Mouse (Mus musculus) erythroblast, embryonic 14.5 days (primary cell): ENCODE data around the gene Enpp3. TPM values are rescaled to one million over a fixed set of nuclear protein-coding genes. Genes with fewer than 3 reads are reported as not detected.
A peak's percentile ranks its signal among the peaks of the same experiment; 100 is the strongest.
"Not testable (repeated sequence)": the region's sequence is repeated elsewhere in the genome, so short reads cannot be mapped to it uniquely, and the experiment has no call there.

Experiments used
- H3K27me3 ChIP-seq: 2 replicates; pipeline ENCODE4 v1.6.1; 2012; ENCODE audit warnings: inconsistent platforms; ENCODE audit not compliant: control insufficient read depth
- H3K36me3 ChIP-seq: 2 replicates; pipeline ENCODE4 v1.6.1; 2012; ENCODE audit warnings: mild to moderate bottlenecking, inconsistent platforms; ENCODE audit not compliant: control insufficient read depth
- H3K4me1 ChIP-seq: 2 replicates; pipeline ENCODE4 v1.6.1; 2012; ENCODE audit warnings: inconsistent platforms; ENCODE audit not compliant: control insufficient read depth
- H3K4me3 ChIP-seq: replicated peaks from 2 replicates; pipeline ENCODE3; 2012; ENCODE audit warnings: moderate library complexity, mild to moderate bottlenecking, inconsistent platforms
- H3K9me3 ChIP-seq: 2 replicates; pipeline ENCODE4 v1.6.1; 2012; ENCODE audit warnings: low read length, inconsistent platforms, mixed read lengths; ENCODE audit not compliant: control insufficient read depth
- GATA1 ChIP-seq: IDR thresholded peaks from 2 replicates; pipeline ENCODE4 v1.6.1; 2012; ENCODE audit warnings: low read length, inconsistent platforms, mixed read lengths
- TAL1 ChIP-seq: IDR thresholded peaks from 3 replicates; pipeline ENCODE4 v1.6.1; 2012; ENCODE audit warnings: low read length, inconsistent platforms, mixed read lengths
- polyA plus RNA-seq: library from polyadenylated mRNA; stranded (reverse); fragments of >175 nt; gene quantifications from 2 replicates; pipeline ENCODE4 v1.2.3, GENCODE M21; 2012

Enpp3 gene
- polyA plus RNA-seq, 1 experiment = not detected

- H3K36me3 ChIP-seq = no peaks in the 10 kb centered on the region; the same call in 1 of the 2 replicates
- H3K9me3 ChIP-seq = peaks cover 2% of the 10 kb centered on the region; the same call in 1 of the 2 replicates
- peaks cover 2% of the 10 kb centered on the region; the same call in 1 of the 2 replicates for H3K27me3 ChIP-seq
- H3K4me3 ChIP-seq = no peak overlapping the region
- peaks cover 33% of the 10 kb centered on the region for H3K4me1 ChIP-seq
- TF ChIP-seq TAL1 (no peak), GATA1 (no peak)
These were observed 36.7 kb downstream of the Enpp3 start for GRCm38 (mm10) chr10:24805876-24806275.

GRCm38 (mm10) chr10:24805173-24805572 is 37.5 kb downstream of the Enpp3 start:
- Histone ChIP-seq H3K27me3 (peaks cover 3% of the 10 kb centered on the region; the same call in 1 of the 2 replicates), H3K4me3 (no peak overlapping the region), H3K9me3 (peaks cover 2% of the 10 kb centered on the region; the same call in 1 of the 2 replicates), H3K36me3 (no peaks in the 10 kb centered on the region; the same call in 1 of the 2 replicates), H3K4me1 (peaks cover 29% of the 10 kb centered on the region)
- no peak for TF ChIP-seq TAL1

- H3K36me3 ChIP-seq, H3K9me3 ChIP-seq, H3K27me3 ChIP-seq, H3K4me3 ChIP-seq: not testable (repeated sequence)
- peaks cover 21% of the 10 kb centered on the region for H3K4me1 ChIP-seq
These were observed 39.8 kb downstream of the Enpp3 start for GRCm38 (mm10) chr10:24802742-24803244.

- no peaks in the 10 kb centered on the region; the same call in 1 of the 2 replicates for H3K36me3 ChIP-seq
- H3K27me3 ChIP-seq = peaks cover 7% of the 10 kb centered on the region
- peaks cover 21% of the 10 kb centered on the region for H3K4me1 ChIP-seq
- H3K4me3 ChIP-seq = no peak overlapping the region
- TF ChIP-seq TAL1 = no peak
- no peak for TF ChIP-seq GATA1
- peaks cover 2% of the 10 kb centered on the region; the same call in 1 of the 2 replicates for H3K9me3 ChIP-seq
These were observed 40.8 kb downstream of the Enpp3 start for GRCm38 (mm10) chr10:24801796-24802195.

- TF ChIP-seq GATA1 (no peak), TAL1 (no peak)
- H3K4me1 ChIP-seq = peaks cover 7% of the 10 kb centered on the region
- no peaks in the 10 kb centered on the region; the same call in 1 of the 2 replicates for H3K36me3 ChIP-seq
- H3K27me3 ChIP-seq = peaks cover 7% of the 10 kb centered on the region
- peaks cover 2% of the 10 kb centered on the region; the same call in 1 of the 2 replicates for H3K9me3 ChIP-seq
- no peak overlapping the region for H3K4me3 ChIP-seq
These were observed 45.4 kb downstream of the Enpp3 start for GRCm38 (mm10) chr10:24797246-24797645.

- Histone ChIP-seq H3K36me3 (no peaks in the 10 kb centered on the region), H3K4me1 (peaks cover 9% of the 10 kb centered on the region), H3K27me3 (no peaks in the 10 kb centered on the region), H3K9me3 (peaks cover 2% of the 10 kb centered on the region; the same call in 1 of the 2 replicates), H3K4me3 (no peak overlapping the region)
- TF ChIP-seq TAL1 = no peak
These were observed 49.9 kb downstream of the Enpp3 start for GRCm38 (mm10) chr10:24792756-24793155.

- no peak overlapping the region for H3K4me3 ChIP-seq
- H3K27me3 ChIP-seq = no peaks in the 10 kb centered on the region
- H3K36me3 ChIP-seq = no peaks in the 10 kb centered on the region
- TF ChIP-seq GATA1 = no peak
- TF ChIP-seq TAL1 = no peak
- no peaks in the 10 kb centered on the region for H3K9me3 ChIP-seq
- H3K4me1 ChIP-seq = peaks cover 21% of the 10 kb centered on the region
These were observed 52.7 kb downstream of the Enpp3 start for GRCm38 (mm10) chr10:24789747-24790545.

GRCm38 (mm10) chr10:24785345-24785744 is 57.3 kb downstream of the Enpp3 start:
- Histone ChIP-seq H3K9me3 (no peaks in the 10 kb centered on the region), H3K4me1 (peaks cover 39% of the 10 kb centered on the region), H3K4me3 (no peak overlapping the region), H3K27me3 (no peaks in the 10 kb centered on the region), H3K36me3 (peaks cover 2% of the 10 kb centered on the region; the same call in 1 of the 2 replicates)
- TF ChIP-seq GATA1 = no peak
- TF ChIP-seq TAL1 = no peak

- Histone ChIP-seq H3K36me3 (peaks cover 2% of the 10 kb centered on the region; the same call in 1 of the 2 replicates), H3K4me1 (peaks cover 36% of the 10 kb centered on the region), H3K27me3 (no peaks in the 10 kb centered on the region), H3K9me3 (no peaks in the 10 kb centered on the region), H3K4me3 (peak overlapping the region; percentile 25)
- TF ChIP-seq TAL1 (peak; percentile 32; the same call in 1 of the 3 replicates), GATA1 (no peak)
These were observed 57.9 kb downstream of the Enpp3 start for GRCm38 (mm10) chr10:24784624-24785276.
